Mouse (Mus musculus) forebrain, embryonic 12.5 days (tissue): ENCODE measurements around the gene Plscr2. TPM values are rescaled to one million over a fixed set of nuclear protein-coding genes. Genes with fewer than 3 reads are reported as not detected.
A peak's percentile ranks its signal among the peaks of the same experiment; 100 is the strongest.
"Not testable (repeated sequence)": the region's sequence is repeated elsewhere in the genome, so short reads cannot be mapped to it uniquely, and the experiment has no call there.

ENCODE experiments used
- ATAC-seq: fragments of 200-750 bp; cut with Nextera tagmentation; 2 replicates; pipeline ENCODE4 v1.8.0; 2017; ENCODE audit warnings: moderate TSS enrichment; ENCODE audit not compliant: low FRiP score
- H3K27ac ChIP-seq: fragments of 300-500 bp; sonication (generic); 2 replicates; pipeline ENCODE4 v1.5.1; 2016; ENCODE audit warnings: mild to moderate bottlenecking
- H3K27me3 ChIP-seq: fragments of 300-500 bp; sonication (generic); 2 replicates; pipeline ENCODE4 v1.6.1; 2016; ENCODE audit warnings: mild to moderate bottlenecking
- H3K36me3 ChIP-seq: fragments of 300-500 bp; sonication (generic); replicated peaks from 2 replicates; pipeline ENCODE4 v1.6.1; 2016; ENCODE audit warnings: mild to moderate bottlenecking
- H3K4me1 ChIP-seq: fragments of 300-500 bp; sonication (generic); 2 replicates; pipeline ENCODE4 v1.6.1; 2016
- H3K4me2 ChIP-seq: fragments of 300-500 bp; sonication (generic); 2 replicates; pipeline ENCODE4 v1.6.1; 2016; ENCODE audit warnings: mild to moderate bottlenecking, moderate library complexity
- H3K4me3 ChIP-seq: fragments of 300-500 bp; sonication (generic); replicated peaks from 2 replicates; pipeline ENCODE4 v1.5.1; 2016; ENCODE audit warnings: mild to moderate bottlenecking
- H3K9ac ChIP-seq: fragments of 300-500 bp; sonication (generic); 2 replicates; pipeline ENCODE4 v1.6.1; 2016; ENCODE audit warnings: mild to moderate bottlenecking
- H3K9me3 ChIP-seq: fragments of 300-500 bp; sonication (generic); 2 replicates; pipeline ENCODE4 v1.6.1; 2016
- WGBS: fragments of 180-500 bp; shearing (Covaris S2); methylation state at CpG from one replicate; pipeline ENCODE4 v1.1.7; 2016; 5-methylcytosine and 5-hydroxymethylcytosine counted together
- polyA plus RNA-seq: library from polyadenylated mRNA; unstranded; fragments of >200 nt; fragmentation: Nextera tagmentation; extraction: Ambion mirVana; gene quantifications from 2 replicates; pipeline ENCODE4 v1.2.1, GENCODE M21; 2016

Plscr2 gene
- polyA plus RNA-seq, 1 experiment from 2014 or later, result 0.47 TPM

GRCm38 (mm10) chr9:92282563-92283171, 7.3 kb downstream of the Plscr2 start:
- WGBS, result 47% methylated on average over 7 of the region's 7 CpGs
- no peaks in the 10 kb centered on the region for H3K4me1 ChIP-seq
- no peaks in the 10 kb centered on the region for H3K36me3 ChIP-seq
- H3K4me3 ChIP-seq, result no peak overlapping the region
- no peak overlapping the region for H3K9ac ChIP-seq
- ATAC-seq, result no peak
- no peaks in the 10 kb centered on the region for H3K9me3 ChIP-seq
- no peak overlapping the region for H3K4me2 ChIP-seq
- no peak overlapping the region for H3K27ac ChIP-seq
- no peaks in the 10 kb centered on the region for H3K27me3 ChIP-seq

DNA sequence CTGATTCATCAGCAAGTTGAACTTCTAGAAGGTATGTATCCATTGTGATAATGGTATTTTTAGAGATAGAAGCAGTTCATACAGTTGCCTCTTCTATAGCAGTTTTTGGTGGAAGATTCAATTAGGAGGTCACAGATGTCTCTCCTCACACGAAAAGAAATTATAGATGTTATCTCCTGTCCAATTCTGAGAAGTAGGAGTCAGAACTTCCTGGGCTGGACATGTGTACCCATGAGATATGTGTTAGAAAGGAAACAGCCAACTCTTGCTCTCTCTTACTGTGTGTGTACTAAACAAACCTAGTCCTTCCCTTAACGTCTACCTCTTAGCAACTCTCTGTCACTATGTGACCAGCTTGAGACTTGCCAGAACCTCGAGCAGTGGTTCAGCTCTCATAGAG, 14.3 kb downstream of the Plscr2 start:
- no peak overlapping the region for H3K27ac ChIP-seq
- H3K9ac ChIP-seq, result no peak overlapping the region
- 82% methylated on average over 3 of the region's 3 CpGs for WGBS
- H3K4me3 ChIP-seq, result no peak overlapping the region
- no peak for ATAC-seq
- H3K9me3 ChIP-seq, result no peaks in the 10 kb centered on the region
- H3K27me3 ChIP-seq, result no peaks in the 10 kb centered on the region
- no peaks in the 10 kb centered on the region for H3K36me3 ChIP-seq
- no peak overlapping the region for H3K4me2 ChIP-seq
- H3K4me1 ChIP-seq, result no peaks in the 10 kb centered on the region

DNA sequence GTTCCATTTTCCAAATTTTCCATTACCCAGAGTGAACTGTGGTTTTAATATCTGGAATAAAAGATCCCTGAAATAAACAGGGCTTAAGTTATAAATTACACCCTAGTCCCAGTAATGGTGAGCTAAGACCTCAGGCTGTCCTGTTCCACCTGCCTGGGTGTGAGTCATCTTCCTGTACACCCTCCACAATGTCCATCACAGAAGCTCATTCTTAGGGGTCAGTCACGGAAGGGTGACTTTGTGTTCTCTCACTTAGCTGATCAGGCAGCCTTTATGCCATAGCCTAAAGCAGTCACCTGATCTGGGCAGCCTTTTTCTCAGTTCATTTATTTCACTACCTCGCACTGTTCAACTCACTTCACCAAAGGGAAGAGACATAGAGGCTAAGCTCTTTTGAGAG, 16.8 kb downstream of the Plscr2 start:
- no peaks in the 10 kb centered on the region for H3K36me3 ChIP-seq
- WGBS, result 72% methylated on average over 2 of the region's 2 CpGs
- no peak overlapping the region for H3K4me2 ChIP-seq
- H3K4me3 ChIP-seq, result no peak overlapping the region
- H3K27ac ChIP-seq, result no peak overlapping the region
- no peaks in the 10 kb centered on the region for H3K9me3 ChIP-seq
- no peaks in the 10 kb centered on the region for H3K27me3 ChIP-seq
- no peak for ATAC-seq
- H3K9ac ChIP-seq, result no peak overlapping the region
- H3K4me1 ChIP-seq, result no peaks in the 10 kb centered on the region

DNA sequence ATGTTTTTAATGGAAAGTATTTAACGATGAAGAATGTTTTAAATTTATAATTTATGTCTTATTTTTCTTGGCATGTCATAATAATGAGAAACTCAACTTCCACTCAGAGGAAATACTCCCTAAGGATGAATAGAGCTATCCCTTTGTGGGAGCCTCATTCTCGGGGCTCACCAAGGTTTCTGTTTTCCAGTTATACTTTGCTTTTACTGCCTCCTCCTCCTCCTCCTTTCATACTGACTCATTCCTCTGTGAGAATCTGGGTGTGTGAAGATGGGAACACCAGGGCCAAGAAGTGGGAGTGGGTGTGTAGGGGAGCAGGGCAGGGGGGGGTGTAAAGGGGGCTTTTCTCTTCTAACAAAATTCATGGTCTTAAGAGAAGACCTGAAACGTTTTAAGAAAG, 17.5 kb downstream of the Plscr2 start:
- no peak for ATAC-seq
- Histone ChIP-seq H3K4me2 (no peak overlapping the region), H3K9ac (no peak overlapping the region), H3K9me3 (no peaks in the 10 kb centered on the region), H3K4me1 (no peaks in the 10 kb centered on the region), H3K36me3 (no peaks in the 10 kb centered on the region), H3K27ac (no peak overlapping the region), H3K27me3 (no peaks in the 10 kb centered on the region), H3K4me3 (no peak overlapping the region)
- 73% methylated on average over 3 of the region's 3 CpGs for WGBS

- Histone ChIP-seq H3K4me3 (no peak overlapping the region), H3K4me2 (no peak overlapping the region), H3K9ac (no peak overlapping the region), H3K27me3 (no peaks in the 10 kb centered on the region), H3K4me1 (no peaks in the 10 kb centered on the region), H3K27ac (no peak overlapping the region), H3K36me3 (no peaks in the 10 kb centered on the region), H3K9me3 (no peaks in the 10 kb centered on the region)
- ATAC-seq, result no peak
- 82% methylated on average over 2 of the region's 2 CpGs for WGBS
Measured at GRCm38 (mm10) chr9:92293560-92294548, 18.5 kb downstream of the Plscr2 start.

- H3K9ac ChIP-seq, result no peak overlapping the region
- H3K4me2 ChIP-seq, result no peak overlapping the region
- no peaks in the 10 kb centered on the region for H3K9me3 ChIP-seq
- whole genome bisulfite sequencing, result 69% methylated on average over 1 of the region's 1 CpGs
- H3K36me3 ChIP-seq, result no peaks in the 10 kb centered on the region
- ATAC-seq, result no peak
- H3K27ac ChIP-seq, result no peak overlapping the region
- H3K27me3 ChIP-seq, result no peaks in the 10 kb centered on the region
- no peak overlapping the region for H3K4me3 ChIP-seq
- no peaks in the 10 kb centered on the region for H3K4me1 ChIP-seq
Measured at GRCm38 (mm10) chr9:92298288-92298687, 22.9 kb downstream of the Plscr2 start.

DNA sequence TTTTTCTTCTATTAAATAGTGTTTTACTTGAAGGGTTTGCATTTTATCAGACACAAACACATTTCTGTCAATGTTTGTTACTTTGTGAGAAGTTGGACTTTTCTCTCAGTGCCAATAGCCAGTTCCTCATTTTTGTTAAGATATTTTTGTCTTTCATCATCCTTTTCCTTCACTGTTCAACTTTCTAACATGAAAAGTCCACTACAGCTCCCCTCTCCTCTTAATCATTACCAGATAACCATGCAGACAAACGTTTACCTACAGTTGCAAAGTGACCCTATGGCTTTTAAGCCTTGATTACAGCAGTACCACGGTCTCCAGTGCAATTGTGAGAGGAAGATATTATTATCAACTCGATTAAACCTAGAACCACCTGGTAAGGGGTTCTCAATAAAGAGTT, 25.8 kb downstream of the Plscr2 start:
- 77% methylated on average over 3 of the region's 3 CpGs for WGBS
- Histone ChIP-seq H3K27ac (no peak overlapping the region), H3K27me3 (no peaks in the 10 kb centered on the region), H3K9me3 (no peaks in the 10 kb centered on the region), H3K4me3 (no peak overlapping the region), H3K4me1 (0 out of 2 replicates have a peak, but pooled peaks cover 2% of the 10 kb centered on the region), H3K36me3 (no peaks in the 10 kb centered on the region), H3K9ac (no peak overlapping the region), H3K4me2 (no peak overlapping the region)
- ATAC-seq, result no peak

GRCm38 (mm10) chr9:92305075-92305474, 29.7 kb downstream of the Plscr2 start:
- Histone ChIP-seq H3K9ac (no peak overlapping the region), H3K27me3 (no peaks in the 10 kb centered on the region), H3K9me3 (no peaks in the 10 kb centered on the region), H3K4me3 (no peak overlapping the region), H3K4me2 (no peak overlapping the region), H3K4me1 (0 out of 2 replicates have a peak, but pooled peaks cover 2% of the 10 kb centered on the region), H3K36me3 (no peaks in the 10 kb centered on the region), H3K27ac (no peak overlapping the region)
- 61% methylated on average over 8 of the region's 8 CpGs for WGBS
- no peak for ATAC-seq

DNA sequence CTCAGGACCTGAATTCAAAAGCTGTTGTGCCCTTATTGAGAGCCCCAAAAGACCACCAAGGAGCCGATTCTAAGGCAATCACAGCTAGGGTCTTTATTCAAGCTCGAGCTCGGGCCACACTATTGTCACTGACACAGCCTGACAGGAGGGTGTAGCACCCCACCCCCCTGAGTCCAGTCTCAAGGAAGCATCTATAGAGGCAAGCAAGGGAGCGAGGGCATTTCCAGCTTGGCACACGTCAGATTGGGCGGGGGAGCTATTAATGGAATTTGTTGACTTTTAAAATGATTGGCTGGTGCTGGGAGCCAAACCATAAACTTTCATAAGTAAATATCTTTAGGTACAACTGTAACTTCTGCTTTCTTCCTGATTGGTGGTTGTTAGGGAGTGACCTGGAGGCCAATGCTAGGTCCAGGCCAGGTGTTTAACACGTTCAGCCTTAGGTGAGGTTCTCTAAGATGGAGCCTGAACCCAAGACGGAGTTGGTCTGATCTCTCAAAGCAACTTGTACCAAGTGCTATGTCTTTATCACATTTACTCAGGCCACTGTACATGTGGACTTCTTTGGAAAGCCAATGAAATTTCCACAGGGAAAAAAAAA, 30.3 kb downstream of the Plscr2 start:
- no peaks in the 10 kb centered on the region for H3K9me3 ChIP-seq
- H3K27ac ChIP-seq, result no peak overlapping the region
- no peak overlapping the region for H3K4me3 ChIP-seq
- WGBS, result 49% methylated on average over 8 of the region's 8 CpGs
- 0 out of 2 replicates have a peak, but pooled peaks cover 2% of the 10 kb centered on the region for H3K4me1 ChIP-seq
- no peak overlapping the region for H3K4me2 ChIP-seq
- no peaks in the 10 kb centered on the region for H3K27me3 ChIP-seq
- ATAC-seq, result peak; percentile 39; the same call in 1 of the 2 replicates
- H3K9ac ChIP-seq, result no peak overlapping the region
- H3K36me3 ChIP-seq, result no peaks in the 10 kb centered on the region

DNA sequence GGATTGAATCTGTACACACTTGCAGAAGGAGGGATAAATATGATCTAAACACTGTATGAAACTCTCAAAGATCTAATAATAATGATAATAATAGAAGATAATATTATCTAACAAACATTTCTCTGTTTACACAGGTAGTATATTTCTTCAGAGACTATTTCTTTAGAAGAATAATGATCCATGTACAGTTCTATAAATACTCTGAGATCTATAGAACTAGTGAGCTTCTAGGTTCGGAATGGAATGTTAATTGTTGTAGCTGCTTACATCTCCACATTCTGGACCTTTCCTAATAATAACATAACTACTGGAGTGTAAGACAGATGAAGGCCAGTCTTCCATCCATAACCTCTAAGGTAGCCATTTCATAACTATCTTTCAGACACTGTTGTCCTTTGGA, 33.7 kb downstream of the Plscr2 start, which contains the start of gene 1700057G04Rik:
Gene 1700057G04Rik (plus strand): TSS at position 301 of the 400 bp plus-strand sequence.
- Histone ChIP-seq H3K36me3 (no peaks in the 10 kb centered on the region), H3K9ac (no peak within 1 kb of the TSS), H3K4me3 (no peak within 1 kb of the TSS), H3K9me3 (no peaks in the 10 kb centered on the region), H3K4me1 (0 out of 2 replicates have a peak, but pooled peaks cover 2% of the 10 kb centered on the region), H3K4me2 (no peak within 1 kb of the TSS), H3K27ac (no peak within 1 kb of the TSS), H3K27me3 (no peaks in the 10 kb centered on the region)
- 92% methylated on average over 1 of the region's 1 CpGs for WGBS
- no peak for ATAC-seq

GRCm38 (mm10) chr9:92316791-92317190, 41.4 kb downstream of the Plscr2 start:
- Histone ChIP-seq H3K27ac (no peak overlapping the region), H3K9me3 (no peaks in the 10 kb centered on the region), H3K36me3 (no peaks in the 10 kb centered on the region), H3K27me3 (no peaks in the 10 kb centered on the region), H3K4me3 (no peak overlapping the region), H3K9ac (no peak overlapping the region), H3K4me1 (no peaks in the 10 kb centered on the region), H3K4me2 (no peak overlapping the region)
- WGBS, result 90% methylated on average over 3 of the region's 3 CpGs
- no peak for ATAC-seq

GRCm38 (mm10) chr9:92325936-92326335, 50.5 kb downstream of the Plscr2 start:
- 78% methylated on average over 9 of the region's 9 CpGs for WGBS
- not testable (repeated sequence) for H3K27ac ChIP-seq, H3K36me3 ChIP-seq, H3K4me1 ChIP-seq, H3K4me2 ChIP-seq, H3K4me3 ChIP-seq, H3K9me3 ChIP-seq, ATAC-seq, H3K9ac ChIP-seq, H3K27me3 ChIP-seq
